Mouse (Mus musculus) bone marrow macrophage, adult 2 months (primary cell): ENCODE data around the gene H60b. TPM values are rescaled to one million over a fixed set of nuclear protein-coding genes. Genes with fewer than 3 reads are reported as not detected.
"Not testable (repeated sequence)": the region's sequence is repeated elsewhere in the genome, so short reads cannot be mapped to it uniquely, and the experiment has no call there.

Source experiments
- H3K27ac ChIP-seq: 2 replicates; pipeline ENCODE4 v1.5.1; 2012; ENCODE audit warnings: low read depth, low read length; ENCODE audit not compliant: insufficient read depth
- H3K4me1 ChIP-seq: 2 replicates; pipeline ENCODE4 v1.6.1; 2012; ENCODE audit warnings: low read length; ENCODE audit not compliant: control insufficient read depth, insufficient read depth
- H3K4me3 ChIP-seq: 2 replicates; pipeline ENCODE4 v1.5.1; 2012; ENCODE audit warnings: mild to moderate bottlenecking, low read length, moderate library complexity; ENCODE audit not compliant: insufficient read depth
- CTCF ChIP-seq: IDR thresholded peaks from 2 replicates; pipeline ENCODE4 v1.5.1; 2012; ENCODE audit warnings: low read depth, mild to moderate bottlenecking, low read length, moderate library complexity
- POLR2A ChIP-seq: IDR thresholded peaks from 2 replicates; pipeline ENCODE4 v1.6.1; 2012; ENCODE audit warnings: mild to moderate bottlenecking, low read depth, low read length, borderline replicate concordance
- polyA plus RNA-seq: library from polyadenylated mRNA; stranded (reverse); fragments of >200 nt; gene quantifications from 2 replicates; pipeline ENCODE4 v1.2.4, GENCODE M21; 2012; ENCODE audit not compliant: missing spikeins, insufficient read depth, insufficient read length

The H60b gene
- polyA plus RNA-seq, 1 experiment: not detected

DNA sequence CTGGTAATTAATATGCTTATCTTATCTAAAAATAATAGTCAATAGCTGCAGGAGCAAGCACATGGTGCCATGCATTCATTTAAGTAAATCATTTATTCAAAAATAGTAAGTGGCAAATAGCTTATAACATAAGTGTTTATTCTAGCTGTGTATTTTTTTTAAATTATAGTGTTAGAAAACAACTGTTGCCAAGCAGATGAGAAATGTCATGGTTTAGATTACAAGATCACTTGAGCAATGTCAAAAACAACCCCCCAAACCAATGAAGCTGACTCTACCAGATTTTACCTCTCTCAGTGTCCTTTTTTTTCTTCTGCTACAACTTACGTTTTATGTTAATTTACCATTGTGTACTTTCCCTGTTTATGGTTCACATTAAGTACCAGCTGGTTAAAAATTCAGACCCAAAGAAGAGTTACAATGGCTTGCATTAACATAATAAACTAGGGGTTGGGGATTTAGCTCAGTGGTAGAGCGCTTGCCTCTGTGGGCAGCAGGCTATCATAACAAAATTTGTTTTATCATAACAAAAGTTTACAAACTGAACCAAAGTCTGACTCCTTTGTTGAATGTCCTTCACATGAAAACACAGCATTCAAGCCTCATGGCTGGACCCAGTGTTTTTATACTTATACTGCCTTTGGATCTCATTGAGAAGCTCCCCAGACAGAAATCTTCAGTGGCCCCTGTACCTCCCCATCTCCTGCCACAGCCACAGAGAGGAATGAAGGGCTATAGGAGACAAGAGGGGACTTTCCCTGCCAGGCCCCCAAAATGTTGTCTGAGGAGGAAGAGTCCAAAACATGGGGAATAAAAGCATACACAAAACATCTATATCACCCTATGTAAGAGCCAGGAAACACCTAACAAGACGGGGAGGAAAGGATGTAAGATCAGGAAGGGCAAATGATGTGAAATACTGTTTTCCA, 3.3 kb upstream of the H60b start:
- no peak overlapping the region for H3K27ac ChIP-seq
- no peaks in the 10 kb centered on the region for H3K4me1 ChIP-seq
- H3K4me3 ChIP-seq: no peak overlapping the region
- TF ChIP-seq POLR2A (no peak), CTCF (no peak)

GRCm38 (mm10) chr10:22159131-22159561, 760 bp downstream of the H60b start:
- TF ChIP-seq POLR2A: no peak
- no peak for TF ChIP-seq CTCF
- Histone ChIP-seq H3K4me1 (no peaks in the 10 kb centered on the region), H3K27ac (no peak overlapping the region), H3K4me3 (peak overlapping the region; percentile 21)

GRCm38 (mm10) chr10:22159581-22160140, 1.3 kb downstream of the H60b start:
- H3K4me1 ChIP-seq: no peaks in the 10 kb centered on the region

DNA sequence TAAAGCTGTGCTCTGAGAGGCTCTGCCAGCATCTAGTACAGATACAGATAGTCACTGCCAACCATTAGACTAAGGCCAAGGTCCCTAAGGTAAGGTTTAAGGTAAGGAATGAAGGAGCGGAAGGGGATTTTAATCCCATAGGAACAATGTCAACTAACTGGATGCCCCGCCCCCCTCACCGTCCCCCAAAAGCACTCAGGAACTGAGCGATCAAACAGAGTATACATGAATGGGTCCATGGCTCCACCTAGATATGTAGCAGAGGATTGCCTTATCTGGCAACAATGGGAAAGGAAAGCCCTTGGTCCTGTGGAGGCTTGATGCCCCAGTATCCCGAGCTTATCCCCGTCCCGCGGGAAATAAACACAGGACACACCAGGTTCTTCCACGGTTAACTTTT, 4.9 kb downstream of the H60b start:
- not testable (repeated sequence) for H3K4me3 ChIP-seq, H3K27ac ChIP-seq
- H3K4me1 ChIP-seq: peaks cover 12% of the 10 kb centered on the region

More at GRCm38 (mm10) chr10:22159581-22160140, 1.3 kb downstream of the H60b start:
- Histone ChIP-seq H3K4me3 (no peak overlapping the region), H3K27ac (no peak overlapping the region)
- TF ChIP-seq POLR2A (no peak), CTCF (no peak)

- not testable (repeated sequence) for H3K4me3 ChIP-seq, H3K27ac ChIP-seq
- peaks cover 14% of the 10 kb centered on the region for H3K4me1 ChIP-seq
These were observed 5.6 kb downstream of the H60b start for GRCm38 (mm10) chr10:22163705-22164583.

- peak overlapping the region; percentile 67 for H3K27ac ChIP-seq
These were observed 7.1 kb downstream of the H60b start for GRCm38 (mm10) chr10:22165328-22166003.

DNA sequence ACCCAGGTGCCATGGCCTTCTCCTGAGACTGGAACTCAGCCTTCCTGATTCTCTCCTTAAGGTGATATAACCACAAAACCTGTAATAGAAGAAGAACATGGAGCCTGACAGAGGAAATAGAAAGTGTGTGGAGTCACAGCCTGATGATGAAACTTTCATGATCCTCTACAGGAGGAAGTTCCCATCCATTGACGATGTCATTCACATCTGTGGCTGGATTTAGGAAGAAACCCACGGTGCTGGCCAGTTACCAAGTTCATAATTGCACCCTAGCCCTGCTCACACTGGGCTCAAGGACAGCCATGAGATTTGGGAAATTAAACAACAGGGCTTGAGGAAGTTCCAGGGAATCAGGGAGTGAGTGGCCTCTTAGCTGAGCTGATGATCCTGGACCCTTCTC, 7.6 kb downstream of the H60b start:
- Histone ChIP-seq H3K4me1 (peaks cover 19% of the 10 kb centered on the region), H3K27ac (peak overlapping the region; percentile 67)

More at GRCm38 (mm10) chr10:22165328-22166003, 7.1 kb downstream of the H60b start:
- H3K4me3 ChIP-seq: not testable (repeated sequence)
- H3K4me1 ChIP-seq: peaks cover 19% of the 10 kb centered on the region

DNA sequence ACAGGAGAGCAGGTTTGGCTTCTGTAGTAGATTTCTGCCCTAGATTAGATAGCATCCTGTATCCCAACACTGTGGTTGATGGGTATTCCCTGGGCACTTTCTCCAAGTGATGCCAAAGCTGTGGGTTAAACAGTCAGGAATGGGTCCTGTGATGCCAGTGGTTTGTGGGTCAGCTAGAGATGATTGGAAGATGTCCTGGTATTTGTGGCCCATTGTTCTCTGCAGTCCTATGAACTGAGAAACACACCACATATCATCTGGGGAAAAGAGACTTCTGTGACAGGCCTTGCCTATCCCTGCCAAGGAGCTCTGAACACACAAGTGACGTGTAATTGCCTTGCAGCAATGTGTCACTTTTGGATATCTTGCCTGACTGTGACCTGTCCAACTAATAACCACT, 8.7 kb downstream of the H60b start:
- H3K27ac ChIP-seq, H3K4me3 ChIP-seq: not testable (repeated sequence)
- H3K4me1 ChIP-seq: peaks cover 19% of the 10 kb centered on the region

More for the DNA sequence above, 7.6 kb downstream of the H60b start:
- not testable (repeated sequence) for H3K4me3 ChIP-seq

GRCm38 (mm10) chr10:22169116-22169515, 10.7 kb downstream of the H60b start:
- not testable (repeated sequence) for H3K4me3 ChIP-seq, H3K27ac ChIP-seq
- H3K4me1 ChIP-seq: peaks cover 22% of the 10 kb centered on the region

- not testable (repeated sequence) for H3K27ac ChIP-seq, H3K4me3 ChIP-seq
- peaks cover 12% of the 10 kb centered on the region for H3K4me1 ChIP-seq
These were observed 14.3 kb downstream of the H60b start for GRCm38 (mm10) chr10:22172431-22173334.

DNA sequence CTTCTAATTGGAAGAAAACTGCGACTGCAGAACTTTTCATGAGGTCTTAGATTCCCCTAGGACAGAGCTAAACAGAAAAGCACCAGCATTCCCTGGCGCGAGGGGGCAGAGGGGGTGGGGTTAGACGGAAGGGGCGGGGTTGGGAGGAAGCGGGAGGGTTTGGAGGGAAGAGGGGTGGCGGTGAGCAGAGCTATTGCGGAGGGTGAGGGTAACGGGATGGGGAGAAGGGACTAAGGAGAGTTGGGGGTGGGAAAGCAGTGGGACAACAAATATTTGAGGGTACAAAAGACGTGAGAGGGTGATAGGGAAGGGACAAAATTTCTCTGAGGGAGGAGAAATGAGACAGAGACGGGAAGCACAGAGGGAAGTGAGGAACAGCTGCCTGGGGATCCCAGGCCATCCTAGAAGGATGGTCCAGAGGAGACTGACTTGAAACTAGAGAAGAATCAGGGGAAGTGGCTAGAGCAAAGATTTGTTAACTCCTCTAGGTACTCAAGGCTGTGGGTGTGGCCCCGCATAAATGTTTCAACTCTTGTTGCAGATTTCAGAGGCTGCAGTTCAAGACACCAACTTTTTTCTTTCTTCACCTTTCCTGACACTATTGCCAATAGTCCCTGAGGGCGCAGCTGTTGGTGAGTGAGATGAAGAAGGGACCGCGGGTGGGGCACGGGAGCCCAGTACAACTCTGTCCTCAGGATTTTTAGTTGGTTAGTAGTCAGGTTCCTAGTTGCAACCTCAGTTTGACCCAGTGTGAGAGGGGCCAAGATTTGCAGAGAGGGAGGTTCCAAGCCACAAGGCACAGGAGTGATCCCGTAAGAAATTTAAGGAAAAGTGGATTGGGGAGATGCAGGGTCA, 15.2 kb downstream of the H60b start:
- H3K4me3 ChIP-seq, H3K4me1 ChIP-seq, H3K27ac ChIP-seq: not testable (repeated sequence)

- H3K4me1 ChIP-seq, H3K4me3 ChIP-seq, H3K27ac ChIP-seq: not testable (repeated sequence)
These were observed 15.8 kb downstream of the H60b start for GRCm38 (mm10) chr10:22174190-22174487.

DNA sequence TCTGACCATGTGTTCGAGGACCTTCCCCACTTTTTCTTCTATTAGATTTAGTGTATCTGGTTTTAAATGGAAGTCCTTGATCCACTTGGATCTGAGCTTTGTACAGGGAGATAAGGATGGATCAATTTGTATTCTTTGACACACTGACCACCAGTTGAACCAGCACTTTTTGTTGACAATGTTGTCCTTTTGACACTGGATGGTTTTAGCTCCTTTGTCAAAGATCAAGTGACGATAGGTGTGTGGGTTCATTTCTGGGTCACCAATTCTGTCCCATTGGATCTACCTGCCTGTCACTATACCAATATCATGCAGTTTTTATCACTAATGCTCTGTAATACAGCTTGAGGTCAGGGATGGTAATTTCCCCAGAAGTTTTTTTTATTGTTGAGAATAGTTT, 18.1 kb downstream of the H60b start:
- not testable (repeated sequence) for H3K4me3 ChIP-seq, H3K4me1 ChIP-seq, H3K27ac ChIP-seq
